Mouse (Mus musculus) ES-E14 (cell line): ENCODE data around the gene Fat1.

Experiments
- CHD2 ChIP-seq: IDR thresholded peaks from 2 replicates; pipeline ENCODE4 v1.6.1; 2014; ENCODE audit warnings: mild to moderate bottlenecking, low read depth, low read length, inconsistent platforms
- ZC3H11A ChIP-seq: IDR thresholded peaks from 2 replicates; pipeline ENCODE4 v1.6.1; 2012; ENCODE audit warnings: low read depth, mild to moderate bottlenecking, inconsistent platforms, low read length, borderline replicate concordance

DNA sequence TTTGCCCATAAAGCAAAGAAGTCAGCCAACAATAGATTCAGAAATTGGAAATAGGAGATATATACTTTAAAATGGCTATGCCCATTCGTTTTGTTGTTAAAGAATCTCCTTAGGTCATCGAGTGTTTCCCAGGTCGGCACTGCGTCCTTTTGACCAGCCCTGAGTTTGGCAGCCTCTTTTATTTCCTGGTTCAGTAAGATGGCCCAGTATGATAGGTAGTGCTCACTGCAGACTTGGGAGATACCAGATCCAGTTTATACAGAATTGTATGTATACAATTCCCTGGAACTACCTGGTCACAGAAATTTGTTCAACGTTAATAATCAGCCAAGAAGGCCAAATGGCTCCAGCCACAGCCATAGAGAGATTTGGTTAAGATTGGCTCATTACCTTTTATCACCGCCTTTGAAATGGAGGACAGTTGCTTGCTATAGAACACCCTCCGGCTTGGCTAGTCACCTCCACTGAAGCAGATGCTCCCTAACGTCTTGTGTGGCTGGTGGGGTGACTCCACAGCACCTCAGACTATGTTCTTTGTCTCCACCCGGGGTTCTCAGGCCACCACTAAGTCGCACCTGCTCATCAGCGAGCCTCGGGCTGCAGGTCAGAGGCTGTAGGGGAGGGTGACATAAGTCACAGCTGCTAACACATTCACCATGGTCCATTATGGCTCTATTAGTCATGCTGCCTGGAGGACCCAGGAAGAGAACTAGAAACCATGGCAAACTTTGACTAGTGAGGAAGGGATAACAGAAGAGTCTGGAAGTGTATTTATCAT lies 23.9 kb upstream of the Fat1 start:
- TF ChIP-seq CHD2, result no peak
- TF ChIP-seq ZC3H11A, result no peak
